Mouse (Mus musculus) lung, embryonic 14.5 days (tissue): ENCODE measurements at regions not wholly inside any gene's neighbourhood (a gene's known extent, or its start where the extent isn't known, plus 50 kb on each side); places are given as distances from the start of the nearest gene placed in this dataset.

Source experiments
- ATAC-seq: fragments of 200-750 bp; cut with Nextera tagmentation; 2 replicates; pipeline ENCODE4 v1.8.0; 2017; ENCODE audit warnings: mild to moderate bottlenecking, moderate TSS enrichment, moderate library complexity; ENCODE audit not compliant: insufficient read depth
- DNase-seq: peaks from one replicate; pipeline ENCODE4 v3.0.0-alpha.2; 2015
- H3K27ac ChIP-seq: fragments of 300-500 bp; sonication (generic); 2 replicates; pipeline ENCODE4 v1.5.1; 2014; ENCODE audit warnings: low read depth, mild to moderate bottlenecking, moderate library complexity
- H3K27me3 ChIP-seq: fragments of 300-500 bp; sonication (generic); 2 replicates; pipeline ENCODE4 v1.6.1; 2014; ENCODE audit warnings: low read length, control low read depth; ENCODE audit not compliant: insufficient read depth
- H3K36me3 ChIP-seq: fragments of 300-500 bp; sonication (generic); 2 replicates; pipeline ENCODE4 v1.6.1; 2014; ENCODE audit warnings: control low read depth; ENCODE audit not compliant: insufficient read depth
- H3K4me1 ChIP-seq: fragments of 300-500 bp; sonication (generic); 2 replicates; pipeline ENCODE4 v1.6.1; 2014; ENCODE audit warnings: antibody characterized with exemption, control low read depth; ENCODE audit not compliant: insufficient read depth
- H3K4me2 ChIP-seq: fragments of 300-500 bp; sonication (generic); 2 replicates; pipeline ENCODE4 v1.6.1; 2014; ENCODE audit warnings: mild to moderate bottlenecking
- H3K4me3 ChIP-seq: fragments of 300-500 bp; sonication (generic); 2 replicates; pipeline ENCODE4 v1.5.1; 2014; ENCODE audit warnings: low read depth, low read length
- H3K9ac ChIP-seq: fragments of 300-500 bp; sonication (generic); 2 replicates; pipeline ENCODE4 v1.6.1; 2014
- H3K9me3 ChIP-seq: fragments of 300-500 bp; sonication (generic); 2 replicates; pipeline ENCODE4 v1.6.1; 2016; ENCODE audit warnings: low read depth, low read length, control low read depth
- CTCF ChIP-seq: IDR thresholded peaks from 2 replicates; pipeline ENCODE4 v1.5.1; 2016; ENCODE audit warnings: antibody characterized with exemption, low read depth
- WGBS: fragments of 180-500 bp; shearing (Covaris S2); extraction: QIAGEN DNeasy Blood & Tissue Kit; methylation state at CpG from one replicate; pipeline ENCODE4 v1.1.7; 2014; 5-methylcytosine and 5-hydroxymethylcytosine counted together

DNA sequence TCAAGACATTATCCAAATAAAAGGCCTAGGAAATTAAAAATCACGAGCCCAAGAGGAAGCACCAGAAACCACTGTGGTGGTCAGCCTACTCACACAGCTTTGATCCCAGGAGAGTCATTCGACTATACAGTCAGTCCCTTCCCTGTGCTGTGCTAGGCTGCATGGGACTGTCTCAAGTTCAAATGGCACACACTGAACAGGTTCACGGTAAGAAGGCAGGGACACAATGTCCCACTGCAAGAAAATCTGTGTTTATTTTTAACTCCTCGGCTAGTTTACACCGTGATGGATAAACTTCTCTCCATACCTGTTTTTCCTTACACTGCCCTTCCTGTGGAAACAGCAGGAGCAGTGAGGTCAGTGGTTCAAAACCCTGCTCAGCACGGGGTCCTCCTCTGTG, 165.2 kb upstream of the Klf14 start:
- H3K27me3 ChIP-seq, result no peaks in the 10 kb centered on the region
- no peak overlapping the region for H3K4me3 ChIP-seq
- H3K27ac ChIP-seq, result no peak overlapping the region
- WGBS, result 54% methylated on average over 6 of the region's 6 CpGs
- no peak overlapping the region for H3K4me2 ChIP-seq
- no peaks in the 10 kb centered on the region for H3K4me1 ChIP-seq
- no peak for TF ChIP-seq CTCF
- no peaks in the 10 kb centered on the region for H3K36me3 ChIP-seq
- no peak overlapping the region for H3K9ac ChIP-seq
- no peaks in the 10 kb centered on the region for H3K9me3 ChIP-seq
- no peak for ATAC-seq
- no peak for DNase-seq

DNA sequence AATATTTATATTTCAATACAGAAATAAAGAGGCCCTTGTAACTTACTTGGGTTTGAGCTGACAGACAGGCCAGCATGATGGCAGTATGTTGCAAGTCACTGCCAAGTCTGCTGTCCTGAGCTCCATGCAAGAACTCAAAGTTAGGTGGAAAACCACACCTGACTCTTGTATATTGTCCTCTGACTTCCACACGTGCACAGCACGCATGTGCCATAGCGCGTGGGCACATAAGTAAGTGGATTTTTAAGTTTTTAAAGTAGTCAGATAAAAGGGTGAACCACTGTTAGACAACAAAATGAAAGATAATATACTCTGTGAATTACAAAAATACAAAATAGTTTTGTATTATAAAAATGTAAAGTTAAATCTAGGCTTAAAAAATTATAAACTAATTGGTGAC, 166.0 kb upstream of the Klf14 start:
- Histone ChIP-seq H3K4me2 (no peak overlapping the region), H3K27ac (no peak overlapping the region), H3K9me3 (no peaks in the 10 kb centered on the region), H3K36me3 (no peaks in the 10 kb centered on the region), H3K27me3 (no peaks in the 10 kb centered on the region), H3K4me3 (no peak overlapping the region), H3K4me1 (no peaks in the 10 kb centered on the region), H3K9ac (no peak overlapping the region)
- no peak for DNase-seq
- 86% methylated on average over 4 of the region's 4 CpGs for WGBS
- no peak for TF ChIP-seq CTCF
- no peak for ATAC-seq

DNA sequence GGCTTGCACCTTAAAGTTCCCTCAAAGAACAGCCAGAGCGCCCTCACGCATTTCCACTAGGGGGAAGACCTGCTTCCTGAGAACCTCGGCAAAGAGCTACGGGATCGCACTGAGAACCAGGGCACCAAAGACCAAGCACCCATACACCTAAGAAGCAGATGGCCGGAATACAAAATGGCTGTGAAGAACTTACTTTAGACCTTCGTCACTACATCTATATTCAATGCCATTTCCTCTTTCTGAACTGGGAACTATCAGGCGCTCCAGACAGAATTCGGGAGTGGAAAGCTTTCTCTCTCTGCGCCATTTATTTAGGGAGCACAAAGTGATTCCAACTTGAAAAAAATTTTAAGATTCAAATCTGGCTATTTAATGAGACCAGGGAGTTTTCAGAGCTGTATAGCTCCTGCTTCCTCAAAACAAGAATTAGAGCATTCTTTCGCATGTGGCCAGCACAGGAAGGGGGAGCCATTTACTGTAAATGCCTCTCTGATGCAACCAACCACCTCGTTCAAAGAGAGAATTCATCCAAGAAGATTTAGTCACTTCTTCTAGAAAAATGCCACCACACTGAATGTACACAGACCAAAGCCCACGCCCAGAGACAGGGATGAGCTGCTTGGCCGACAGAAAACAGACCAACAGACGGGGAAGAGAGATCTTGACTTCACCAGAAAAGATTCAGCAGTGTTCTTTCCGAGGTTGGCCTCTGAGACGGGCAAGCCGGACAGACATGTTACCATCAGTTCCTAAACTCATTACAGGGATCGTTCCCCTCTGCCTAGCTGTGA, 166.6 kb upstream of the Klf14 start:
- DNase-seq, result peak; percentile 58

DNA sequence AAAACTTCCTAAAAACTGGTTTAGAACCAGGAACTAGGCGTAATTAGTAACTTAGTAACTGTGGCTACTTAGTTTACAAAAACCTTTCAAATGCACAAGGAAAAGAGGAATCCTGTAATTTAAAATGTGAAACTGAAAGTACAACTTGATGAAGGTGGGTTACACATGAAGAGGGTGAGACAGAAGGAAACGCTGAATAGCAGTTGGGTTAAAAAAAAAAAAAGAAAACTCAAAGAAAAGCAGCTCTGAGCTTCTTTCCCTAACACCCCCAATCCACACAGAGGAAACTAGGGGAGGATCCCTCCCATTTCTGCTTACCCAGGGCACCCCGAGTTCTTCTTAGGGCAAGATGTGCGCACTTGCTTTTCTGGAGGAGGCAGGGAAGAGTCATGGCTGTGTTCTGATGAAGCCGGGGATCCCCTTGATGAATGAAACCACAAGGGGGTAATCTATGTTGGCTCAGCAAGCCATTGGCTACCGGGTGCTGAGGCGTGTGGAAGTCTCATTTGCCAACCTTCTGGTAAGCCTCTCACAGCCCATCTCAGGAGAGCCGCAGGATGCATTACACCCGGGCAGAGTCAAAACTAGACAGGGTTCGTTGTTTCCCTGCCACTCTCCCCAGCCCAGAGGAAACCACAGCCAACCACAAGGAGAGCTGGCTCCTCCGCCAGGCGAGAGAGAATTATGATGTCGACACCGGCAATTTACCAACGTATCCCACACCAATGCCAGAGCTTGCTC, 167.4 kb upstream of the Klf14 start:
- Histone ChIP-seq H3K4me2 (peak overlapping the region; percentile 20; the same call in 1 of the 2 replicates), H3K36me3 (no peaks in the 10 kb centered on the region), H3K9ac (no peak overlapping the region), H3K27ac (no peak overlapping the region), H3K27me3 (no peaks in the 10 kb centered on the region), H3K4me3 (peak overlapping the region; percentile 1; the same call in 1 of the 2 replicates), H3K4me1 (no peaks in the 10 kb centered on the region), H3K9me3 (no peaks in the 10 kb centered on the region)
- TF ChIP-seq CTCF, result no peak
- ATAC-seq, result no peak
- DNase-seq, result no peak
- WGBS, result 77% methylated on average over 15 of the region's 15 CpGs

More for the DNA sequence above, 166.6 kb upstream of the Klf14 start:
- ATAC-seq, result no peak
- peak; percentile 58 for TF ChIP-seq CTCF
- H3K4me3 ChIP-seq, result peak overlapping the region; percentile 1; the same call in 1 of the 2 replicates
- no peaks in the 10 kb centered on the region for H3K27me3 ChIP-seq
- no peaks in the 10 kb centered on the region for H3K9me3 ChIP-seq
- WGBS, result 62% methylated on average over 19 of the region's 19 CpGs
- no peaks in the 10 kb centered on the region for H3K4me1 ChIP-seq
- H3K4me2 ChIP-seq, result peak overlapping the region; percentile 20; the same call in 1 of the 2 replicates
- no peaks in the 10 kb centered on the region for H3K36me3 ChIP-seq
- no peak overlapping the region for H3K27ac ChIP-seq
- H3K9ac ChIP-seq, result no peak overlapping the region

DNA sequence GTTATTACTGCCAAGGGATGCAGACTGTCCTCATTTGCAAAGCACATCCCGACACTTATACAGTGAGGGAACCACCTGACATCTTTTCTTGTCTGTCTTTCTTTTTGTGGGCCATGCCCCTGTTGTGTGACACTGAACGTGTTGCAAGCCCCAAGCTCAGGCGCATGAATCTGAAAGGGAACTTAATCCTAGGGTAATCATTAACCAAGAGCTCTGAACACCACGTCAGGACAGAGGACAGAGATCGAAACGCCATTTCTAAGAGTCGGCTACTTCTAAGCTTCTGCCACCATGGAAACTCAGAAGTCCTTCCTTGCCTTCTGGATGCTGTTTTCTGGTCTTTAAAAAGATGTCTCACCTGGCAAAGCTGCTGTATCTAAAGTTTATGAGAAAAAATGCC, 170.3 kb upstream of the Klf14 start:
- 66% methylated on average over 7 of the region's 7 CpGs for WGBS
- Histone ChIP-seq H3K27ac (no peak overlapping the region), H3K4me2 (no peak overlapping the region), H3K9ac (no peak overlapping the region), H3K27me3 (no peaks in the 10 kb centered on the region), H3K36me3 (no peaks in the 10 kb centered on the region), H3K4me1 (no peaks in the 10 kb centered on the region), H3K9me3 (no peaks in the 10 kb centered on the region), H3K4me3 (no peak overlapping the region)
- DNase-seq, result no peak
- TF ChIP-seq CTCF, result no peak
- no peak for ATAC-seq

- Histone ChIP-seq H3K9me3 (no peaks in the 10 kb centered on the region), H3K36me3 (no peaks in the 10 kb centered on the region), H3K27ac (no peak overlapping the region), H3K27me3 (no peaks in the 10 kb centered on the region), H3K4me3 (no peak overlapping the region), H3K9ac (no peak overlapping the region), H3K4me1 (no peaks in the 10 kb centered on the region), H3K4me2 (no peak overlapping the region)
- 70% methylated on average over 7 of the region's 7 CpGs for WGBS
- DNase-seq (no peak), ATAC-seq (no peak)
- no peak for TF ChIP-seq CTCF
Measured at GRCm38 (mm10) chr6:31129987-31130386, 171.1 kb upstream of the Klf14 start.

DNA sequence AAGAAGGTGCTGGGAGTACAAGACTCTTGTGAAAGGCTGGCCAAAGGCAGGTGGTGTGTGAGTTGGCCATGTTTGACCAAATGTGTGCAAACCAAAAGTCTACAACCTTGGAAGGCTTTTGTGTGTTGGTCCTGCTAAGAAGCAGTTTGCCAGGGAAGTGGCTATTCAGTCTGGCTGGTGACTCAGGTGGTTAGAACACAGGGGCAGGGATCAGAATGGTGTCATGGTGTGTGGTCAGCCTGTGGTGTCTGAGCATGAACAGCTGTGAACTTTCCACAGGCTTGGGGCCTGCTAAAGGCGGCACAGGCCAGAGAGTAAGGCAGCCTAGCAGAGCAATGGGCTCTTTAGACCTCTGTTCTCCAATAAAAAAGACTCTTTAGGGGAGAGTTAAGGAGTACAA, 171.6 kb upstream of the Klf14 start:
- no peak overlapping the region for H3K4me3 ChIP-seq
- no peak overlapping the region for H3K4me2 ChIP-seq
- H3K9me3 ChIP-seq, result no peaks in the 10 kb centered on the region
- no peaks in the 10 kb centered on the region for H3K27me3 ChIP-seq
- ATAC-seq, result no peak
- 78% methylated on average over 1 of the region's 1 CpGs for WGBS
- no peak overlapping the region for H3K9ac ChIP-seq
- DNase-seq, result no peak
- no peak for TF ChIP-seq CTCF
- no peaks in the 10 kb centered on the region for H3K4me1 ChIP-seq
- H3K27ac ChIP-seq, result no peak overlapping the region
- H3K36me3 ChIP-seq, result no peaks in the 10 kb centered on the region
